9 mouse cellular contexts compared by ENCODE assay signal in genomic region chr11:70212896-70213295, GRCm38 (mm10). TPM values are rescaled to one million over a fixed set of nuclear protein-coding genes. Genes with fewer than 3 reads are reported as not detected.
A peak's percentile ranks its signal among the peaks of the same experiment; 100 is the strongest.
DNase-seq lines count a peak whose midpoint lies in the region; ATAC-seq and TF ChIP-seq lines count a peak whose summit lies in the region.
"Had no signal": no experiment of that assay in that cellular context is flagged by ENCODE, and none has a peak within 500 bp of the region (broad histone marks: within the 10 kb centered on the region; RNA-seq: fewer than 3 reads in every experiment).

No protein-coding gene starts in this region.

- ATAC-seq in megakaryocyte progenitor cell, adult 5-6 weeks (replicated peaks; ENCODE audit: poor library complexity), result peak; percentile 79

- H3K36me3 ChIP-seq in E14TG2a.4 (ENCODE audit: insufficient read depth, low read length), result peaks cover 15% of the 10 kb centered on the region

- DNase-seq in layer of hippocampus, adult 11-12 months (ENCODE audit: low spot score), result peak; percentile 76
- DNase-seq in layer of hippocampus, adult 9-11 months, result no peak
- peak; percentile 74 for DNase-seq in c-Kit-positive CD71-negative TER-119-negative erythroid progenitor cells, embryonic 14.5 days (ENCODE audit: low read depth)
- peak; percentile 73 to 79 for DNase-seq in heart, postnatal 14 days
- peak; percentile 84 to 88 for DNase-seq in kidney, postnatal 4 days
- DNase-seq in yolk sac, embryonic 10.5 days (ENCODE audit: low spot score), result peak; percentile 69

- no peak overlapping the region for H3K4me3 ChIP-seq in E14TG2a.4 (replicated peaks; ENCODE audit: low read length)

- peaks cover 49% of the 10 kb centered on the region for H3K4me1 ChIP-seq in E14TG2a.4 (replicated peaks; ENCODE audit: low read depth, low read length)

- no peaks in the 10 kb centered on the region for H3K9me3 ChIP-seq in E14TG2a.4 (ENCODE audit: low read length)
- H3K9me3 ChIP-seq: embryonic facial prominence, embryonic 12.5 days had no signal

- TF ChIP-seq CTCF in E14TG2a.4 (conservative IDR thresholded peaks at IDR 0.05; ENCODE audit: low read length), result peak; percentile 35

- H3K27me3 ChIP-seq in E14TG2a.4 (ENCODE audit: insufficient read depth, low read length), result peaks cover 57% of the 10 kb centered on the region

- intact Hi-C loops in heart, postnatal 14 days (cut with DNase I), result loop anchor here (10.0 kb wide), 1 partner anchor 278 kb away; the partner anchor contains the start of gene Ybx2

RNA-seq across cellular contexts. Expression of gene Slc16a11, which starts 0.3 kb away (rescaled TPM):
- under 1 TPM; 0.76 to 0.90 TPM for total RNA-seq in heart, postnatal 14 days (2021)
- total RNA-seq in megakaryocyte progenitor cell, adult 5-6 weeks (2015), result not detected in 2 replicates
- not detected in 2 replicates for total RNA-seq in megakaryocyte progenitor cell, adult 5-6 weeks (2017)

RNA-seq across cellular contexts. Expression of gene Slc16a13, which starts 8.0 kb away (rescaled TPM):
- total RNA-seq in heart, postnatal 14 days (2021), result 1 to 10 TPM; 4.2 to 5.8 TPM
- total RNA-seq in megakaryocyte progenitor cell, adult 5-6 weeks (2015), result 4.4 and 7.0 TPM in 2 replicates
- 2.5 and 4.6 TPM in 2 replicates for total RNA-seq in megakaryocyte progenitor cell, adult 5-6 weeks (2017)

RNA-seq across cellular contexts. Expression of gene Bcl6b, which starts 16.7 kb away (rescaled TPM):
- total RNA-seq in heart, postnatal 14 days (2021), result 10 to 100 TPM; 26.1 to 32.5 TPM
- total RNA-seq in megakaryocyte progenitor cell, adult 5-6 weeks (2015), result 0.17 TPM in 1 of 2 replicates, not detected in the other
- total RNA-seq in megakaryocyte progenitor cell, adult 5-6 weeks (2017), result not detected in 2 replicates

RNA-seq across cellular contexts. Expression of gene 0610010K14Rik, which starts 24.8 kb away (rescaled TPM):
- total RNA-seq in heart, postnatal 14 days (2021), result 10 to 100 TPM; 34.7 to 38.4 TPM
- total RNA-seq in megakaryocyte progenitor cell, adult 5-6 weeks (2015), result 73.4 and 77.3 TPM in 2 replicates
- total RNA-seq in megakaryocyte progenitor cell, adult 5-6 weeks (2017), result 24.4 and 31.2 TPM in 2 replicates

RNA-seq across cellular contexts. Expression of gene Gm21988, which starts 26.7 kb away (rescaled TPM):
- total RNA-seq in heart, postnatal 14 days (2021), result 1 to 10 TPM; 3.1 to 3.2 TPM
- total RNA-seq in megakaryocyte progenitor cell, adult 5-6 weeks (2015), result 3.4 and 4.1 TPM in 2 replicates
- 0.10 and 2.4 TPM in 2 replicates for total RNA-seq in megakaryocyte progenitor cell, adult 5-6 weeks (2017)

Comparison
In these comparisons a context has a peak if more than half of its experiments do, and no peak if none do; other contexts are left out.
1. RNA of gene Bcl6b, which starts 16.7 kb away (total RNA-seq): 26.1 to 32.5 TPM in heart, postnatal 14 days; 0.17 TPM in megakaryocyte progenitor cell, adult 5-6 weeks; every median in the first group is over 10 times any median in the second.